Mouse (Mus musculus): ENCODE data around the gene Hsf3. TPM values are rescaled to one million over a fixed set of nuclear protein-coding genes. Genes with fewer than 3 reads are reported as not detected.

Gene Hsf3
- total and polyA plus RNA-seq, 3 experiments: not detected

DNA sequence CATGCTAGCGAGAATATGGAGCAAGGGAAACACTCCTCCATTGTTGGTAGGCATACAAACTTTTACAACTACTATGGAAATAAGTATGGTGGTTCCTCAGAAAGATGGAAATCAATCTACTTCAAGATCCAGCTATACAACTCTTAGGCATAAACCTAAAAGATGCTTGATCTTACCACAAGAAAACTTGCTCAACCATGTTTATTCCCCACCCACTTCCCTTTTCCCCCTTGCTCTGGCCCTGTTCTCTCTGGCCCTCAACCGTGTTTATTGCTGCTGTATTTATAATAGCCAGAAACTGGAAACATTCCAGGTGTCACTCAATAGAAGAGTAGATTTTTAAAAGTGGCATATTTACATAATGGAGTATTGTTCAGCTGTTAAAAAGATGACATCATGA is 117.0 kb downstream of the Hsf3 start:
- Histone ChIP-seq H3K4me1 (ENCODE audit: control insufficient read depth, insufficient read depth, low read length) (no peaks in the 10 kb centered on the region), H3K4me3 (no peak overlapping the region), H3K27ac (no peak overlapping the region), H3K9ac (ENCODE audit: low read depth, low read length) (no peak overlapping the region), H3K36me3 (ENCODE audit: control insufficient read depth, insufficient read depth, low read length) (no peaks in the 10 kb centered on the region), H3K79me2 (replicated peaks; ENCODE audit: control insufficient read depth, insufficient read depth, low read length) (no peaks in the 10 kb centered on the region), H3K27me3 (ENCODE audit: control insufficient read depth, insufficient read depth, low read length) (no peaks in the 10 kb centered on the region)
- TF ChIP-seq POLR2A (IDR thresholded peaks at IDR 0.05; ENCODE audit: insufficient read depth, low read depth, low read length) (no peak), EP300 (IDR thresholded peaks at IDR 0.05; ENCODE audit: insufficient read depth, low read depth, low read length) (no peak), CTCF (IDR thresholded peaks at IDR 0.05) (no peak)
- no peak for DNase-seq
- intact Hi-C loops (cut with DNase I): no loop called here
- 44% methylated on average over 2 of the region's 2 CpGs for WGBS

GRCm38 (mm10) chrX:96329764-96330163 is 126.3 kb downstream of the Hsf3 start:
- DNase-seq: no peak
- no peak overlapping the region for H3K4me3 ChIP-seq
- H3K27me3 ChIP-seq (ENCODE audit: control insufficient read depth, insufficient read depth, low read length): no peaks in the 10 kb centered on the region
- H3K4me1 ChIP-seq (ENCODE audit: control insufficient read depth, insufficient read depth, low read length): no peaks in the 10 kb centered on the region
- intact Hi-C loops (cut with DNase I): loop anchor here (5.0 kb wide), 1 partner anchor 322 kb away; no protein-coding TSS in a partner anchor
- H3K27ac ChIP-seq: no peak overlapping the region
- no peaks in the 10 kb centered on the region for H3K79me2 ChIP-seq (replicated peaks; ENCODE audit: control insufficient read depth, insufficient read depth, low read length)
- TF ChIP-seq CTCF (IDR thresholded peaks at IDR 0.05) (peak; percentile 60), POLR2A (IDR thresholded peaks at IDR 0.05; ENCODE audit: insufficient read depth, low read depth, low read length) (no peak)
- 41% methylated on average over 4 of the region's 4 CpGs for WGBS
- H3K36me3 ChIP-seq (ENCODE audit: control insufficient read depth, insufficient read depth, low read length): no peaks in the 10 kb centered on the region
- H3K9ac ChIP-seq (ENCODE audit: low read depth, low read length): no peak overlapping the region

GRCm38 (mm10) chrX:96293338-96293737 is 162.8 kb downstream of the Hsf3 start, which contains the start of gene Vsig4:
TSS of gene Vsig4 (minus strand) at chrX:96293438.
- no peaks in the 10 kb centered on the region for H3K36me3 ChIP-seq (ENCODE audit: control insufficient read depth, insufficient read depth, low read length)
- 88% methylated on average over 3 of the region's 3 CpGs for WGBS
- no peak within 1 kb of the TSS for H3K9ac ChIP-seq (ENCODE audit: low read depth, low read length)
- H3K4me1 ChIP-seq (ENCODE audit: control insufficient read depth, insufficient read depth, low read length): no peaks in the 10 kb centered on the region
- no peak within 1 kb of the TSS for H3K27ac ChIP-seq
- TF ChIP-seq EP300 (IDR thresholded peaks at IDR 0.05; ENCODE audit: insufficient read depth, low read depth, low read length): no peak
- no peak for TF ChIP-seq CTCF (IDR thresholded peaks at IDR 0.05)
- no peak for TF ChIP-seq POLR2A (IDR thresholded peaks at IDR 0.05; ENCODE audit: insufficient read depth, low read depth, low read length)
- no peak within 1 kb of the TSS for H3K4me3 ChIP-seq
- H3K27me3 ChIP-seq (ENCODE audit: control insufficient read depth, insufficient read depth, low read length): no peaks in the 10 kb centered on the region
- intact Hi-C loops (cut with DNase I): no loop called here
- H3K79me2 ChIP-seq (replicated peaks; ENCODE audit: control insufficient read depth, insufficient read depth, low read length): no peaks in the 10 kb centered on the region
- no peak for DNase-seq

- Histone ChIP-seq H3K4me1 (ENCODE audit: control insufficient read depth, insufficient read depth, low read length) (no peaks in the 10 kb centered on the region), H3K27me3 (ENCODE audit: control insufficient read depth, insufficient read depth, low read length) (no peaks in the 10 kb centered on the region), H3K36me3 (ENCODE audit: control insufficient read depth, insufficient read depth, low read length) (no peaks in the 10 kb centered on the region), H3K27ac (no peak overlapping the region), H3K4me3 (no peak overlapping the region), H3K79me2 (replicated peaks; ENCODE audit: control insufficient read depth, insufficient read depth, low read length) (no peaks in the 10 kb centered on the region), H3K9ac (ENCODE audit: low read depth, low read length) (no peak overlapping the region)
- TF ChIP-seq EP300 (IDR thresholded peaks at IDR 0.05; ENCODE audit: insufficient read depth, low read depth, low read length) (no peak), CTCF (IDR thresholded peaks at IDR 0.05) (no peak), POLR2A (IDR thresholded peaks at IDR 0.05; ENCODE audit: insufficient read depth, low read depth, low read length) (no peak)
- intact Hi-C loops (cut with DNase I): no loop called here
- no peak for DNase-seq
Measured at GRCm38 (mm10) chrX:96256509-96256908, 199.6 kb downstream of the Hsf3 start.

Other genes with a start within 250 kb of the Hsf3 start
- under 1 TPM; 0.77 to 0.89 TPM for gene Vsig4, start 162.9 kb downstream of the Hsf3 start, total RNA-seq (2021)
- gene Vsig4, start 162.9 kb downstream of the Hsf3 start, polyA plus RNA-seq (2012; rRNA removed): 0.96 and 1.9 TPM in 2 replicates
- gene Heph, start 935 bp downstream of the Hsf3 start, total RNA-seq (2021): 1 to 10 TPM; 1.9 to 2.0 TPM
- 1.5 and 2.5 TPM in 2 replicates for gene Heph, start 935 bp downstream of the Hsf3 start, polyA plus RNA-seq (2012; rRNA removed)